Mouse (Mus musculus) liver, adult 2 months (tissue): ENCODE measurements at regions not wholly inside any gene's neighbourhood (a gene's known extent, or its start where the extent isn't known, plus 50 kb on each side); places are given as distances from the start of the nearest gene placed in this dataset.
"Not testable (repeated sequence)": the region's sequence is repeated elsewhere in the genome, so short reads cannot be mapped to it uniquely, and the experiment has no call there.

Experiments
- DNase-seq: peaks from one replicate; pipeline ENCODE4 v3.0.0-alpha.2; 2011; ENCODE audit warnings: low read depth, low spot score; ENCODE audit errors: extremely low read depth
- H3K27ac ChIP-seq: fragments of 200-500 bp; replicated peaks from 2 replicates; pipeline ENCODE4 v1.5.1; 2012; ENCODE audit warnings: low read depth, mild to moderate bottlenecking, control low read depth, inconsistent platforms, low read length; ENCODE audit not compliant: insufficient read depth
- H3K27me3 ChIP-seq: fragments of 200-500 bp; 2 replicates; pipeline ENCODE4 v1.6.1; 2012; ENCODE audit warnings: mild to moderate bottlenecking, moderate library complexity, low read length, inconsistent platforms; ENCODE audit not compliant: control insufficient read depth, insufficient read depth
- H3K36me3 ChIP-seq: fragments of 200-500 bp; 2 replicates; pipeline ENCODE4 v1.6.1; 2012; ENCODE audit warnings: low read length, inconsistent platforms; ENCODE audit not compliant: control insufficient read depth, insufficient read depth
- H3K4me1 ChIP-seq: fragments of 200-500 bp; 2 replicates; pipeline ENCODE4 v1.6.1; 2011; ENCODE audit warnings: low read length; ENCODE audit not compliant: control insufficient read depth, insufficient read depth
- H3K4me3 ChIP-seq: fragments of 200-500 bp; 2 replicates; pipeline ENCODE4 v1.5.1; 2011; ENCODE audit warnings: low read depth, mild to moderate bottlenecking, control low read depth, low read length, moderate library complexity; ENCODE audit not compliant: insufficient read depth
- H3K79me2 ChIP-seq: fragments of 200-500 bp; 2 replicates; pipeline ENCODE4 v1.6.1; 2012; ENCODE audit warnings: inconsistent platforms, mild to moderate bottlenecking, low read length, moderate library complexity; ENCODE audit not compliant: control insufficient read depth, insufficient read depth
- H3K9ac ChIP-seq: fragments of 200-500 bp; 2 replicates; pipeline ENCODE4 v1.6.1; 2012; ENCODE audit warnings: low read depth, mild to moderate bottlenecking, control low read depth, inconsistent platforms, low read length
- CTCF ChIP-seq: fragments of 200-500 bp; IDR thresholded peaks from 2 replicates; pipeline ENCODE4 v1.5.1; 2011; ENCODE audit warnings: low read depth, low read length, control low read depth
- POLR2A ChIP-seq: fragments of 200-500 bp; IDR thresholded peaks from 2 replicates; pipeline ENCODE4 v1.6.1; 2011; ENCODE audit warnings: low read length, control low read depth; ENCODE audit not compliant: insufficient read depth; ENCODE audit errors: extremely low read depth
- WGBS: fragments of 180-500 bp; shearing (Covaris S2); methylation state at CpG from one replicate; pipeline ENCODE4 v1.1.7; 2018; 5-methylcytosine and 5-hydroxymethylcytosine counted together

DNA sequence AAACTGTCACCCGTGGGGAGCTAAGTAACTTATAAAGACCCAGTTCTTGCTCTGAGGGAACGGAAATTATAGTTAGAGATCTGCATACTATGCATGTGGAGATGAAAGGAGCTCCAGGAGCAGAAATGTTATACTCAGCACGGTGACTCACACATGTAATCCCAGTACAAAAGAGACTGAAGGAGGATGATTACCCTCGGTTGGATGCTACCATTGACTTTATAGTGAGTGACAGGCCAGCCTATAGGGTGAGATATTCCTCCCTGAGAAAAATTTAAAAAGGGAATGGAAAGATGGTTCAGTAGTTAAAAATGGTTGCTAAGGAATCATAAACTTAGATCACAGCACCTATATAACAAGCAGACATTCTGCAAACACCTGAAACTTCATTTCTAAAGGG is 287.1 kb upstream of the 4933412E24Rik start:
- no peaks in the 10 kb centered on the region for H3K79me2 ChIP-seq
- H3K27me3 ChIP-seq: no peaks in the 10 kb centered on the region
- no peak for TF ChIP-seq CTCF
- no peak for TF ChIP-seq POLR2A
- 74% methylated on average over 4 of the region's 4 CpGs for WGBS
- no peaks in the 10 kb centered on the region for H3K4me1 ChIP-seq
- DNase-seq: no peak
- H3K9ac ChIP-seq: no peak overlapping the region
- no peak overlapping the region for H3K27ac ChIP-seq
- H3K36me3 ChIP-seq: no peaks in the 10 kb centered on the region
- no peak overlapping the region for H3K4me3 ChIP-seq

DNA sequence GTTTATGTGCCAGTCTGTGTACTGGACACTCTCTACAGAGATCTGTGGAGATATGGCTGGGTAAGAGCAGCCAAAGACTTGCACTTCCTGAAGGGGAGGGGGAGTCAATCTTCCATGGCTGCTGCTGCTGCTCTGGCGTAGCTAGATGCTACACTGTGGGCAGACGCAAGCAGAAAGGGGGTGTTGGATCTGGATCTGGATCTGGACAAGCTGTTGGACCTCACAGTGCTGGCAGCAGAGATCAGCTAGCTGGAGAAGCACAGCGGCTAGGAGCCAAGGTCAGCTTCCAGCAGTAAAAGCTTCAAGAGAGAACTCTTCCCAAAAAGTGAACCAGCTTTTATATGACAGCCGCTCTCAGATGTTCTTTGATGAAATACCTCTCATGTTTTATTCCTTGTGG is 285.5 kb upstream of the 4933412E24Rik start:
- WGBS: 74% methylated on average over 4 of the region's 4 CpGs
- DNase-seq: no peak
- H3K9ac ChIP-seq: no peak overlapping the region
- no peaks in the 10 kb centered on the region for H3K4me1 ChIP-seq
- no peak overlapping the region for H3K4me3 ChIP-seq
- TF ChIP-seq POLR2A: no peak
- no peak for TF ChIP-seq CTCF
- H3K27me3 ChIP-seq: no peaks in the 10 kb centered on the region
- H3K27ac ChIP-seq: no peak overlapping the region
- H3K79me2 ChIP-seq: no peaks in the 10 kb centered on the region
- no peaks in the 10 kb centered on the region for H3K36me3 ChIP-seq

DNA sequence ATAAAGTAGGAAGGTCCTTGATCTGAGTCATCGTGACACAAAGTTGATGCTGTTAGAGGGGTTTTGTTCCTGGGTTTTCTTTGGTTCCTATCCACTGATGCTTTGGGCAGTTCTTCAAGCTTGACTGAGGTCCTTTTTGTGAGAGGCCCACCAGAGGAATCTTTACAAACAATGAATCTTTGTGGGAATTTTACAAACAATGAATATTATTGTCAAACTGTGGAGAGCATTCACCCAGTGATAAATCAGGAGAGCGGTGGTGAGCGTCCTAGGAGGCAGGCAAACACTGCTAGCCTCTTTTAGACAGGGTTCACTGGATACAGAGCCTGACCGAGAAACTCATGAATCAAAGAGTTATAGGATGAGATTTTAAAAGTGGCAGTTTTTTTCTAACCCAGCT is 268.9 kb upstream of the 4933412E24Rik start:
- 88% methylated on average over 4 of the region's 4 CpGs for WGBS
- Histone ChIP-seq H3K9ac (no peak overlapping the region), H3K27ac (no peak overlapping the region), H3K4me3 (no peak overlapping the region), H3K27me3 (no peaks in the 10 kb centered on the region), H3K79me2 (no peaks in the 10 kb centered on the region), H3K36me3 (no peaks in the 10 kb centered on the region), H3K4me1 (no peaks in the 10 kb centered on the region)
- no peak for DNase-seq
- no peak for TF ChIP-seq CTCF
- TF ChIP-seq POLR2A: no peak

DNA sequence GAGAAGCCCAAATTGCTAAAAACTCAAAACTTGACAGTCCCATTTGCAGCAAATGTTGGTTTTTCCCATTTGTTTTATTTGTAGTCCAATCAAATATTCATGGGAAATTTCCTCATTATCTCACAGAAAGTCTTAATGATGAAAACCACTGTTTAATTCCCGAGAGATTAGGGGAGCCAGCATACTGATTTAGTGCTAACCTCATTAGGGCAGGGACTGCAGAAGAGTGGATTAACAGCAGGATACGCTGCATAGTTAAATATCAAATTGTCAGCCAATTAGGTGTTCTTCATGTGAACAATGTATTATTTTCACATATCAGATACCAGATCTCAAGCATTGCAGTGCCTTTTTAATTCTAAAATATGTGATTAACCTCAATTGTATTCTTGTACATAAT is 264.0 kb upstream of the 4933412E24Rik start:
- Histone ChIP-seq H3K4me1 (no peaks in the 10 kb centered on the region), H3K79me2 (no peaks in the 10 kb centered on the region), H3K27ac (no peak overlapping the region), H3K9ac (no peak overlapping the region), H3K36me3 (no peaks in the 10 kb centered on the region), H3K27me3 (no peaks in the 10 kb centered on the region), H3K4me3 (no peak overlapping the region)
- 62% methylated on average over 2 of the region's 2 CpGs for WGBS
- TF ChIP-seq POLR2A: no peak
- no peak for TF ChIP-seq CTCF
- no peak for DNase-seq

DNA sequence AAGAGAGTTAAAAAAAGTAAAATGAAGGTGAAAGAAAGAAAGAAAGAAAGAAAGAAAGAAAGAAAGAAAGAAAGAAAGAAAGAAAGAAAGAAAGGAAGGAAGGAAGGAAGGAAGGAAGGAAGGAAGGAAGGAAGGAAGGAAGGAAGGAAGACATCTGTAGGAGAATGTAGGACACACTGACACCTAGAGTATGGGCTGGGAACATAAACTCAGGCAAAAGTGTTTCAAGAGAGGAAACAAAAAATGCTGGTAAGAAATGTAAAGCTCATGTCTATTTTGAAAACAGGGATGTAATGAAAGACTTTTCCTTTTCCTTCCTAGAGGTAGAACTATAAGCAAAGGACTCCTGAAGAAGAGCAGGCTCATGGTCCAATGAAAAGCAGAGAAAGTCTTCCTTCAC is 237.2 kb upstream of the 4933412E24Rik start:
- not testable (repeated sequence) for DNase-seq, H3K79me2 ChIP-seq, H3K27me3 ChIP-seq, H3K36me3 ChIP-seq, H3K4me1 ChIP-seq, H3K4me3 ChIP-seq, H3K27ac ChIP-seq, H3K9ac ChIP-seq

DNA sequence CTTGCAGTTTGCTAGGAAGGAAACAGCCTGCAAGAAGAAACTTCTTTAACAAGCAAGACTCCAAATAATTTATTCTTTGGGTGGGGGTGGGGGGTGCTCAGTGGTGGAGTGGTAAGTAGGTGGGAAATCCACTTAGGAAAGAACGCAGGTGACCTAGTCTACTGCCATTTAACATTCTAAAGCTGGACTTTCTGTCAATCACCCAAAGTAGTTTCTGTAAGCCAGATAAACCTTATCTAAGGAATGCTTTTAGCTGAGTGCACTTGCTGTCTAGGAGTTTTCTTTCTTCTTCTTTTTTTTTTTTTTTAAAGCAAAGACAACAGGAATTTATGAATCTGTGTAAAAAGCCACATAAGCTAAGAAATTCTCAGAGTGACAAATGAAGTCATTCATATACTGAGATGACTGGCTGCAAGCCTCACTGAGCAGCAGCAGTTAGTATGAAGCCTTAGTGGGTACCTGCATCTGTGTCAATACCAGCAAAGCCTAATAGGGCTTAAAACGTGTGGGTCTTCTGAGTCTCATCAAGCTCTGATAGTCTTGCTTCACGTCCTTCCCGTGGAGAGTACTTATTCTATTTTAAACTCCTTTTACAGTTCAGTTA is 210.0 kb upstream of the 4933412E24Rik start:
- no peak overlapping the region for H3K27ac ChIP-seq
- no peak for DNase-seq
- 16% methylated on average over 4 of the region's 4 CpGs for WGBS
- no peaks in the 10 kb centered on the region for H3K36me3 ChIP-seq
- H3K4me1 ChIP-seq: no peaks in the 10 kb centered on the region
- H3K9ac ChIP-seq: no peak overlapping the region
- TF ChIP-seq POLR2A (no peak), CTCF (no peak)
- H3K4me3 ChIP-seq: no peak overlapping the region
- no peaks in the 10 kb centered on the region for H3K79me2 ChIP-seq
- no peaks in the 10 kb centered on the region for H3K27me3 ChIP-seq
